Mouse (Mus musculus): ENCODE results near the gene Itgax. TPM values are rescaled to one million over a fixed set of nuclear protein-coding genes. Genes with fewer than 3 reads are reported as not detected.

Itgax gene
- polyA plus RNA-seq (2016; fragmentation: Nextera tagmentation; extraction: Ambion mirVana): 0.23 TPM in 1 of 2 replicates, not detected in the other

GRCm38 (mm10) chr7:128128741-128129720, at the start of gene Itgax:
Itgax (plus strand) TSS chr7:128129547.
- Histone ChIP-seq H3K27ac (no peak within 1 kb of the TSS), H3K4me3 (replicated peaks) (no peak within 1 kb of the TSS), H3K27me3 (no peaks in the 10 kb centered on the region), H3K4me1 (no peaks in the 10 kb centered on the region), H3K9ac (no peak within 1 kb of the TSS), H3K36me3 (replicated peaks) (no peaks in the 10 kb centered on the region), H3K9me3 (no peaks in the 10 kb centered on the region), H3K4me2 (no peak within 1 kb of the TSS)
- ATAC-seq (ENCODE audit: low FRiP score): no peak
- 87% methylated on average over 8 of the region's 8 CpGs for WGBS

DNA sequence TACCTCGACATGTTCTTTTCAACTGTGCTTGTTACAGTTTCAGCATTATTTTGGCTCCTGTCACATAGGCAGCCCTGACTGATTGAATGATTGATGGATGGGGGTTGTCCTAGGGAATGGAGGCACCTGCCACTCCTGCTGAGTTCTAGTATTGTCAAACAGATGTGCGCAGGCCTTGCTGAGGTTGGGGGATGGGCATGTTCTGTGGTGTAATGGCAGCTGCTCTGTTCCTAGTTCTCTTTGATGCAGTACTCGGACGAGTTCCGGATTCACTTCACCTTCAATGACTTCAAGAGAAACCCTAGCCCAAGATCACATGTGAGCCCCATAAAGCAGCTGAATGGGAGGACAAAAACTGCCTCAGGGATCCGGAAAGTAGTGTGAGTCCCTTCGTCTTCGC, 49.3 kb upstream of the Itgax start:
- WGBS: 76% methylated on average over 8 of the region's 8 CpGs
- Histone ChIP-seq H3K4me3 (replicated peaks) (no peak overlapping the region), H3K9me3 (no peaks in the 10 kb centered on the region), H3K27ac (no peak overlapping the region), H3K4me2 (no peak overlapping the region), H3K27me3 (no peaks in the 10 kb centered on the region), H3K4me1 (no peaks in the 10 kb centered on the region), H3K9ac (no peak overlapping the region), H3K36me3 (replicated peaks) (no peaks in the 10 kb centered on the region)
- no peak for ATAC-seq (ENCODE audit: low FRiP score)

DNA sequence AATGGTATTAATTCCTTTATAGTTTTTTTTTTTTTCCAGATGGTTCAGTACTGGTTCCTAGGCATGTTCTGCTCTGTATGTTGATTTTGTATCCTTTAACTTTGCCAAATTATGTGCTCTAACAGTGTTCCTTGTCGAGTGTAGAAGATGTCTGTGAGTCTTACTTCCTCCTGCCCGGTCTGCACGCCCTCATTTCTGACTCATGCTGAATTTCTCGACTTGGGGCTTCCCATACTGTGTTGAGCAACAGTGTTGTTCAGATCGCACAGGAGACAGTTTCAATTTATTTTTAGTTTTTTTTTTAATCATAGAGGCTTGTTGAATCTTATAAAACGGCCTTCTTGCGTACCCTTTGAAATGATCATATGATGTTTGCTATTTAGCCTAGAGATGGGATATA, 40.2 kb upstream of the Itgax start:
- Histone ChIP-seq H3K9me3 (no peaks in the 10 kb centered on the region), H3K4me2 (no peak overlapping the region), H3K27ac (no peak overlapping the region), H3K27me3 (no peaks in the 10 kb centered on the region), H3K9ac (no peak overlapping the region), H3K4me1 (no peaks in the 10 kb centered on the region), H3K4me3 (replicated peaks) (no peak overlapping the region), H3K36me3 (replicated peaks) (no peaks in the 10 kb centered on the region)
- 84% methylated on average over 7 of the region's 7 CpGs for WGBS
- ATAC-seq (ENCODE audit: low FRiP score): no peak

- no peaks in the 10 kb centered on the region for H3K27me3 ChIP-seq
- H3K9me3 ChIP-seq: no peaks in the 10 kb centered on the region
- no peak for ATAC-seq (ENCODE audit: low FRiP score)
- H3K4me2 ChIP-seq: no peak overlapping the region
- H3K27ac ChIP-seq: no peak overlapping the region
- H3K36me3 ChIP-seq (replicated peaks): no peaks in the 10 kb centered on the region
- H3K4me1 ChIP-seq: no peaks in the 10 kb centered on the region
- no peak overlapping the region for H3K4me3 ChIP-seq (replicated peaks)
- no peak overlapping the region for H3K9ac ChIP-seq
- 86% methylated on average over 1 of the region's 1 CpGs for WGBS
These were observed 31.2 kb upstream of the Itgax start for GRCm38 (mm10) chr7:128098135-128098534.

DNA sequence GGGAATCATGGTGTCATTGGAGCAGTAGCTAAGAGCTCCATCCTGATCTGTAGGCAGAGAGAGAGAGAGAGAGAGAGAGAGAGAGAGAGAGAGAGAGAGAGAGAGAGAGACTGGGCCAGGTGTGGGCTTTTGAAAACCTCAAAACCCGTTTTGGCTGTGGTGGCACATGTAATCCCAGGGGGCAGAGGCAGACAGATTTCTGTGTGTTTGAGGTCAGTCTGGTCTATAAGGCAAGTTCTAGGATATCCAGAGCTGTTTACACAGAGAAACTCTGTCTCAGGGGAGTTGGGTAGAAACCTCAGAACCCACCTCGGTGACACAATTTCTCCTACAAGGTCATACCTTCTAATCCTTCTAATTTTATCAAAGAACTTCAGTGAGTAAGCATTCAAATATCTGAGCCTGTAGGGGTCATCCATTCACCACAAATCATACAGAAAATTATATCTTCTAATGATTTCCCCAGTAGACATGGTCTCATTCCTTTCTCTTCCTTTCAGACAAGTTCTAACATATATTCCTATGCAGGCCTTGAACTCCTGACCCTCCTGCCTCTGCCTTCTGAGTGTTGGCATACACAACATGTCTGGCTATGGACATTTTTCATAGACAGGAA, 28.5 kb upstream of the Itgax start:
- no peak overlapping the region for H3K4me3 ChIP-seq (replicated peaks)
- H3K27ac ChIP-seq: no peak overlapping the region
- WGBS: 93% methylated on average over 2 of the region's 2 CpGs
- H3K9ac ChIP-seq: no peak overlapping the region
- H3K9me3 ChIP-seq: no peaks in the 10 kb centered on the region
- no peaks in the 10 kb centered on the region for H3K36me3 ChIP-seq (replicated peaks)
- no peak overlapping the region for H3K4me2 ChIP-seq
- H3K27me3 ChIP-seq: no peaks in the 10 kb centered on the region
- ATAC-seq (ENCODE audit: low FRiP score): no peak
- no peaks in the 10 kb centered on the region for H3K4me1 ChIP-seq

- H3K27ac ChIP-seq: no peak overlapping the region
- H3K4me2 ChIP-seq: no peak overlapping the region
- H3K36me3 ChIP-seq (replicated peaks): no peaks in the 10 kb centered on the region
- no peak overlapping the region for H3K9ac ChIP-seq
- H3K4me3 ChIP-seq (replicated peaks): no peak overlapping the region
- no peak for ATAC-seq (ENCODE audit: low FRiP score)
- 83% methylated on average over 4 of the region's 4 CpGs for WGBS
- no peaks in the 10 kb centered on the region for H3K27me3 ChIP-seq
- H3K9me3 ChIP-seq: no peaks in the 10 kb centered on the region
- no peaks in the 10 kb centered on the region for H3K4me1 ChIP-seq
These were observed 24.1 kb upstream of the Itgax start for GRCm38 (mm10) chr7:128105246-128105645.

DNA sequence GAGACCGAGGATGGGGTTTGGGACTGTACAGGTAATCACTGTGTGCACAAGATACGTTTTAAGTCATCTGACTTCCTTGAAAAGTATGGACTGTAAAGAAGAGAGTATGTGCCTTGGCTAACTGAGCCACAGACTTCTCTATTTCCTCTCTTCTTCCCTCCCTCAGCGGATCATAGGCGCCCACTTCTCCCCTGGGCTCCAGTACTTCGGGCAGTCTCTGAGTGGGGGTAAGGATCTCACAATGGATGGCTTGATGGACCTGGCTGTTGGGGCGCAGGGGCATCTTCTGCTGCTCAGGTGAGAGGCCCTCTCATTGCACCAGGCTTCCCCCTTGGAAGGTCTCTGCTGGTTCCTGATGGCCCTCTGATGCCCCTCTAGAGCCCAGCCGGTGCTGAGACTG, 21.9 kb upstream of the Itgax start:
- Histone ChIP-seq H3K27ac (no peak overlapping the region), H3K36me3 (replicated peaks) (no peaks in the 10 kb centered on the region), H3K4me1 (no peaks in the 10 kb centered on the region), H3K9ac (no peak overlapping the region), H3K4me2 (no peak overlapping the region), H3K27me3 (no peaks in the 10 kb centered on the region), H3K4me3 (replicated peaks) (no peak overlapping the region), H3K9me3 (no peaks in the 10 kb centered on the region)
- 87% methylated on average over 7 of the region's 7 CpGs for WGBS
- no peak for ATAC-seq (ENCODE audit: low FRiP score)

- Histone ChIP-seq H3K4me1 (no peaks in the 10 kb centered on the region), H3K9ac (no peak overlapping the region), H3K9me3 (no peaks in the 10 kb centered on the region), H3K4me3 (replicated peaks) (no peak overlapping the region), H3K27ac (no peak overlapping the region), H3K36me3 (replicated peaks) (no peaks in the 10 kb centered on the region), H3K27me3 (no peaks in the 10 kb centered on the region), H3K4me2 (no peak overlapping the region)
- WGBS: 74% methylated on average over 2 of the region's 2 CpGs
- no peak for ATAC-seq (ENCODE audit: low FRiP score)
These were observed 19.0 kb upstream of the Itgax start for GRCm38 (mm10) chr7:128110314-128110713.

GRCm38 (mm10) chr7:128112131-128112530, 17.2 kb upstream of the Itgax start:
- H3K27ac ChIP-seq: no peak overlapping the region
- 93% methylated on average over 11 of the region's 11 CpGs for WGBS
- no peaks in the 10 kb centered on the region for H3K27me3 ChIP-seq

DNA sequence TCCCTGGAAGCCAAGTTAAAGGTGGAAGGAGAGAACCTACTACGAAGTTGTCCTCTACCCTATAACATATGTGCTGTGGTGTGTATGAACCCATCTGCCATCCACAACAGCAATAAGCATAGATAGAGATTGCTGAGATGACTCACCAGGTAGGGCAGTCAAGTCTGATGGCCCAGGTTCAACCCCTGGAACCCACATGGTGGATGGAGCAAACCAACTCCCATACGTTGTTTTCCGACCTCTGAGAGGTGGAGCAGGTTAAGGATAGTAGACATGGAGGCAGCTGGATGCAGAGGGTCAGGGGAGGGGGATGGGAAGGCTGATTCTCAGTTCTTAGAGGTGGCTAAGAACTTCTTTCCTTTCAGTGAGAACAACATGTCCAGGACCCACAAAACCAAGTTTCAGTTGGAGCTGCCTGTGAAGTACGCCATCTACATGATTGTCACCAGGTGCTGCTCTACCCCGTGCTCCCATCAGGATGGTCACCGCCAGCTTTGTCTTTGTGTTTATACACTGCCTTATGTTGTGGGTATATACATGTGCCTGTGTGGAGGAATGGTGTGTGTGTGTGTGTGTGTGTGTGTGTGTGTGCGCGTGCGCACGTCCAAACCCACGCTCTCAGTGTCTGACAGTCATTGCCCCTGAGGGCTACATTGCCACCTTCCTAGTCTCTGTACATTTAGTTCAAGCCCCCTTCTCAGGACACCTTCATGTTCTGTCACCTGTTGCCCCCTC, 14.8 kb upstream of the Itgax start:
- no peak for ATAC-seq (ENCODE audit: low FRiP score)
- H3K4me1 ChIP-seq: no peaks in the 10 kb centered on the region
- H3K9ac ChIP-seq: no peak overlapping the region
- no peaks in the 10 kb centered on the region for H3K36me3 ChIP-seq (replicated peaks)
- no peak overlapping the region for H3K4me3 ChIP-seq (replicated peaks)
- no peaks in the 10 kb centered on the region for H3K27me3 ChIP-seq
- H3K9me3 ChIP-seq: no peaks in the 10 kb centered on the region
- 94% methylated on average over 11 of the region's 11 CpGs for WGBS
- H3K27ac ChIP-seq: no peak overlapping the region
- H3K4me2 ChIP-seq: no peak overlapping the region

More at GRCm38 (mm10) chr7:128112131-128112530, 17.2 kb upstream of the Itgax start:
- H3K4me1 ChIP-seq: no peaks in the 10 kb centered on the region
- H3K36me3 ChIP-seq (replicated peaks): no peaks in the 10 kb centered on the region
- H3K9ac ChIP-seq: no peak overlapping the region
- H3K4me2 ChIP-seq: no peak overlapping the region
- H3K9me3 ChIP-seq: no peaks in the 10 kb centered on the region
- H3K4me3 ChIP-seq (replicated peaks): no peak overlapping the region
- no peak for ATAC-seq (ENCODE audit: low FRiP score)

- ATAC-seq (ENCODE audit: low FRiP score): no peak
- Histone ChIP-seq H3K4me3 (replicated peaks) (no peak overlapping the region), H3K9ac (no peak overlapping the region), H3K27ac (no peak overlapping the region), H3K27me3 (no peaks in the 10 kb centered on the region), H3K4me2 (no peak overlapping the region), H3K36me3 (replicated peaks) (no peaks in the 10 kb centered on the region), H3K9me3 (no peaks in the 10 kb centered on the region), H3K4me1 (no peaks in the 10 kb centered on the region)
- WGBS: 76% methylated on average over 5 of the region's 5 CpGs
These were observed 14.0 kb upstream of the Itgax start for GRCm38 (mm10) chr7:128115211-128115958.

DNA sequence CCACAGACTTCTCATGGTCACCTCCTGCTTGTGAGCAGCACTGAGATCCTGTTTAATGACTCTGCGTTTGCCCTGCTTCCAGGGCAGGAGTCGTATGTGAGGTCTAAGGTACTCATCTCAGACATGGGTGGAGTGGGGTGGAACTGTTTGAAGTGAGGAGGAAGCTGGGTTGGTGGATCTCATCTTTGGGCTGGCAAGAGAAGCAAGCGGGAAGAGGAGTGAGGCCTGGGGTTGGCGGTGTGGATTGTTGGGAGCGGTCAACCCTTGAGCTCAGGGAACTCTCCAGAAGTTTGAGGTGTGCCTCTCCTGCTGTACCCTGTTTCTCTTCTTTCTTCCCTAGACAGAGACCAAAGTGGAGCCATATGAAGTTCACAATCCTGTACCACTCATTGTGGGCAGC, 13.0 kb upstream of the Itgax start:
- no peaks in the 10 kb centered on the region for H3K4me1 ChIP-seq
- ATAC-seq (ENCODE audit: low FRiP score): no peak
- H3K9me3 ChIP-seq: no peaks in the 10 kb centered on the region
- H3K9ac ChIP-seq: no peak overlapping the region
- no peaks in the 10 kb centered on the region for H3K36me3 ChIP-seq (replicated peaks)
- no peak overlapping the region for H3K27ac ChIP-seq
- 98% methylated on average over 5 of the region's 5 CpGs for WGBS
- H3K27me3 ChIP-seq: no peaks in the 10 kb centered on the region
- no peak overlapping the region for H3K4me3 ChIP-seq (replicated peaks)
- H3K4me2 ChIP-seq: no peak overlapping the region

All from forebrain, embryonic 12.5 days (tissue).